Mouse (Mus musculus) frontal cortex, postnatal 25 days (tissue): ENCODE measurements around the gene Zyg11a.
"Not testable (repeated sequence)": the region's sequence is repeated elsewhere in the genome, so short reads cannot be mapped to it uniquely, and the experiment has no call there.

Experiments used
- DNase-seq, 2 experiments: peaks; one replicate each; pipeline ENCODE4 v3.0.0; 2022; ENCODE audit warnings: low spot score in 2 of 2

Gene Zyg11a

GRCm38 (mm10) chr4:108217332-108218179, at the start of gene Zyg11a:
Gene Zyg11a, minus strand, starts transcription at chr4:108218048.
- DNase-seq: no peak

GRCm38 (mm10) chr4:108265774-108266173, 47.9 kb upstream of the Zyg11a start:
- no peak for DNase-seq

- DNase-seq: no peak
These were observed 35.5 kb upstream of the Zyg11a start for GRCm38 (mm10) chr4:108253317-108253716.

GRCm38 (mm10) chr4:108250501-108250900, 32.7 kb upstream of the Zyg11a start:
- DNase-seq: no peak

GRCm38 (mm10) chr4:108249314-108249713, 31.5 kb upstream of the Zyg11a start:
- DNase-seq: no peak

- no peak for DNase-seq
These were observed 15.8 kb upstream of the Zyg11a start for GRCm38 (mm10) chr4:108233654-108234053.

- no peak for DNase-seq
These were observed 7.6 kb upstream of the Zyg11a start for GRCm38 (mm10) chr4:108225341-108225872.

- no peak for DNase-seq
These were observed 4.7 kb upstream of the Zyg11a start for GRCm38 (mm10) chr4:108222507-108222906.

GRCm38 (mm10) chr4:108219019-108219418, 1.2 kb upstream of the Zyg11a start:
- no peak for DNase-seq

- DNase-seq: no peak
These were observed 4.8 kb downstream of the Zyg11a start for GRCm38 (mm10) chr4:108213023-108213422.

GRCm38 (mm10) chr4:108204629-108205028, 13.2 kb downstream of the Zyg11a start:
- DNase-seq: no peak

GRCm38 (mm10) chr4:108199236-108199635, 18.6 kb downstream of the Zyg11a start:
- no peak for DNase-seq

GRCm38 (mm10) chr4:108196277-108196855, 21.5 kb downstream of the Zyg11a start:
- DNase-seq: no peak

GRCm38 (mm10) chr4:108192821-108193323, 25.0 kb downstream of the Zyg11a start:
- DNase-seq: no peak

- no peak for DNase-seq
These were observed 35.6 kb downstream of the Zyg11a start for GRCm38 (mm10) chr4:108182278-108182677.

- DNase-seq: no peak
These were observed 49.8 kb downstream of the Zyg11a start for GRCm38 (mm10) chr4:108168056-108168455.

- DNase-seq: no peak
These were observed 51.0 kb downstream of the Zyg11a start for GRCm38 (mm10) chr4:108166874-108167273.

- DNase-seq: peak in 1 of 2 experiments; percentile 6
These were observed 52.5 kb downstream of the Zyg11a start, which contains the start of gene Echdc2 for GRCm38 (mm10) chr4:108165152-108165895. Gene Echdc2, plus strand, starts transcription at chr4:108165437.

- DNase-seq: no peak
These were observed 54.6 kb downstream of the Zyg11a start for GRCm38 (mm10) chr4:108163291-108163690.

- no peak for DNase-seq
These were observed 55.9 kb downstream of the Zyg11a start for GRCm38 (mm10) chr4:108161936-108162335.

- not testable (repeated sequence) for DNase-seq
These were observed 62.7 kb downstream of the Zyg11a start for GRCm38 (mm10) chr4:108155141-108155540.

GRCm38 (mm10) chr4:108145554-108145953, 72.3 kb downstream of the Zyg11a start:
- DNase-seq: not testable (repeated sequence)
